Mouse (Mus musculus) cerebral cortex, adult 2 months (tissue): Measurements from ENCODE around the gene Hp.

Experiments
- WGBS: fragments of 180-500 bp; shearing (Covaris S2); methylation state at CpG from one replicate; pipeline ENCODE4 v1.1.7; 2018; 5-methylcytosine and 5-hydroxymethylcytosine counted together

The Hp gene

GRCm38 (mm10) chr8:109551663-109552062 is 27.3 kb downstream of the Hp start:
- WGBS, result 41% methylated on average over 3 of the region's 3 CpGs

GRCm38 (mm10) chr8:109544049-109544448 is 34.9 kb downstream of the Hp start:
- WGBS, result 52% methylated on average over 3 of the region's 3 CpGs

GRCm38 (mm10) chr8:109542748-109543519 is 36.0 kb downstream of the Hp start:
- 46% methylated on average over 8 of the region's 8 CpGs for WGBS

- 61% methylated on average over 5 of the region's 5 CpGs for WGBS
Measured at GRCm38 (mm10) chr8:109542165-109542564, 36.8 kb downstream of the Hp start.

GRCm38 (mm10) chr8:109536703-109537102 is 42.3 kb downstream of the Hp start:
- WGBS, result 5% methylated on average over 5 of the region's 5 CpGs

GRCm38 (mm10) chr8:109535140-109535990 is 43.6 kb downstream of the Hp start:
- 78% methylated on average over 19 of the region's 19 CpGs for WGBS
